Mouse (Mus musculus) brain, embryonic 14.5 days (tissue): ENCODE results near the gene Spg7.

Experiments
- CTCF ChIP-seq: fragments of 200-500 bp; IDR thresholded peaks from 2 replicates; pipeline ENCODE4 v1.5.1; 2012; ENCODE audit warnings: inconsistent platforms, mild to moderate bottlenecking, moderate library complexity, borderline replicate concordance; ENCODE audit not compliant: insufficient read depth, insufficient read length; ENCODE audit errors: extremely low read depth
- POLR2A ChIP-seq: fragments of 200-500 bp; IDR thresholded peaks from 2 replicates; pipeline ENCODE4 v1.6.1; 2012; ENCODE audit warnings: mild to moderate bottlenecking, inconsistent platforms, borderline replicate concordance; ENCODE audit not compliant: poor library complexity, insufficient read depth, insufficient read length, severe bottlenecking; ENCODE audit errors: extremely low read depth

- TF ChIP-seq CTCF (no peak), POLR2A (no peak)
These were observed 14.3 kb upstream of the Spg7 start for GRCm38 (mm10) chr8:123048402-123048801.
